Mouse (Mus musculus) liver, embryonic 13.5 days (tissue): ENCODE measurements around the gene Kcnk16. TPM values are rescaled to one million over a fixed set of nuclear protein-coding genes. Genes with fewer than 3 reads are reported as not detected.

Experiments used
- ATAC-seq: fragments of 200-750 bp; cut with Nextera tagmentation; 2 replicates; pipeline ENCODE4 v1.8.0; 2017; ENCODE audit warnings: low read depth, mild to moderate bottlenecking, moderate number of reproducible peaks, moderate library complexity
- DNase-seq: peaks from one replicate; pipeline ENCODE4 v3.0.0; 2022
- H3K27ac ChIP-seq: fragments of 300-500 bp; sonication (generic); 2 replicates; pipeline ENCODE4 v1.5.1; 2015; ENCODE audit warnings: moderate library complexity, mild to moderate bottlenecking, inconsistent platforms
- H3K27me3 ChIP-seq: fragments of 300-500 bp; sonication (generic); 2 replicates; pipeline ENCODE4 v1.6.1; 2015; ENCODE audit warnings: mild to moderate bottlenecking, inconsistent platforms
- H3K36me3 ChIP-seq: fragments of 300-500 bp; sonication (generic); 2 replicates; pipeline ENCODE4 v1.6.1; 2015; ENCODE audit warnings: mild to moderate bottlenecking, inconsistent platforms
- H3K4me1 ChIP-seq: fragments of 300-500 bp; sonication (generic); replicated peaks from 2 replicates; pipeline ENCODE4 v1.6.1; 2015; ENCODE audit warnings: inconsistent platforms
- H3K4me2 ChIP-seq: fragments of 300-500 bp; sonication (generic); 2 replicates; pipeline ENCODE4 v1.6.1; 2015; ENCODE audit warnings: inconsistent platforms, mild to moderate bottlenecking, moderate library complexity
- H3K4me3 ChIP-seq: fragments of 300-500 bp; sonication (generic); replicated peaks from 2 replicates; pipeline ENCODE4 v1.5.1; 2015; ENCODE audit warnings: mild to moderate bottlenecking, inconsistent platforms
- H3K9ac ChIP-seq: fragments of 300-500 bp; sonication (generic); 2 replicates; pipeline ENCODE4 v1.6.1; 2015; ENCODE audit warnings: mild to moderate bottlenecking, inconsistent platforms
- H3K9me3 ChIP-seq: fragments of 300-500 bp; sonication (generic); replicated peaks from 2 replicates; pipeline ENCODE4 v1.6.1; 2016; ENCODE audit warnings: inconsistent platforms
- WGBS: fragments of 180-500 bp; shearing (Covaris S2); methylation state at CpG from one replicate; pipeline ENCODE4 v1.1.7; 2015; ENCODE audit not compliant: insufficient replicate concordance; 5-methylcytosine and 5-hydroxymethylcytosine counted together
- polyA plus RNA-seq: library from polyadenylated mRNA; unstranded; fragments of >200 nt; fragmentation: Nextera tagmentation; extraction: Ambion mirVana; gene quantifications from 2 replicates; pipeline ENCODE4 v1.2.1, GENCODE M21; 2015

Gene Kcnk16
- polyA plus RNA-seq, 1 experiment from 2014 or later: 4.6 TPM

DNA sequence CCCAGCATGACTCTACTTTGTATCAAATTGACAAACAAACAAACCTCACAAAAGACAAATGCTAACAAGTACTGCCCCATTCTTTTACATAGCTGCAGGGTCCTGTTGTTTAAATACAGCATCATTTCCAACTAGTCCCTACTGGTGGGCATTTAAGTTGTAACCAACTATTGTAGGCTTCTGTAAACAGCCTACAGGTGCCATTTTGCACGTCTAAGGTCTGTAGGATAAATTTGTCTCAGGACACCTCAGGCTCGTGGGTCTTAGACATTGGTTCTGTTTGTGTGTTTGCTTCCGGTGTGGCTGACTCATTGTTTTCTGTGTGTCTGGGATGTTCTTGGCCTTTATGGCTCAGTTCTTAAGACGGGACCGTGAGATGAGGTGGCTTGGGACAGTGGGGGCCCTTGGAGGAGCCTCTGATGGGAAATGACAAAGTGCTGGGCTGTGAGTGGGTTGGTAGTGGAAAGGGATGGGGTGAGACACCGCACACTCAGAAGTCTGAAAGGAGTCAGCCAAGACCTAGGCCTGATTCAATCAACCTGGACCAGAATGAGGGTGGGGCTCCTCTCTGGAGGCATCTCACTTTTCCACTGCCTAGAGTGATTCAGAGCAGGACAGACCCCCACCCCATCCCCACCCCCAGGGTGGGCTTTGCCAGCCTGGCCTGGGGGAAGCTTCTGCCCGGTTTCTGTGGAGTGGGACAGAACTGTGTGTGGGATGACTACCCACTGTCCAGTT lies 52.3 kb downstream of the Kcnk16 start:
- Histone ChIP-seq H3K27ac (no peak overlapping the region), H3K36me3 (no peaks in the 10 kb centered on the region), H3K4me2 (no peak overlapping the region), H3K9ac (no peak overlapping the region), H3K4me3 (no peak overlapping the region), H3K4me1 (peaks cover 11% of the 10 kb centered on the region), H3K9me3 (no peaks in the 10 kb centered on the region), H3K27me3 (no peaks in the 10 kb centered on the region)
- DNase-seq: no peak
- no peak for ATAC-seq
- 72% methylated on average over 7 of the region's 7 CpGs for WGBS

DNA sequence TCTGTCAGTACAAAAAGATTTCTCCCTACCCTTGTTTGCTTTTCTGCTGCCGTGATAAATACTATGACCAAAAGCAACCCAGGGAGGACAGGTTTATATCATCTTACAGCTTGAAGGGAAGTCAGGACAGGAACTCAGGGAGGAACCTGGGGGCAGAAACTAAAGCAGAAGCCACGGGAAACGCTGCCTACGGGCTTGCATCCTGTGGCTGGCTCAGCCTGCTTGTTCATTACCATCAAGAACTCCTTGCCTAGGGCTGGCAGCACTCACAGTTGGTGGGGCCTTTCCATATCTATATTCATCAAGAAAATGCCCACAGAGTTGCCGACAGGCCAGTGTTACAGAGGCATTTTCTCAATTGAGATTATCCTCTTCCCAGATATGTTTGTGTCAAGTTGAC lies 53.2 kb downstream of the Kcnk16 start:
- no peak for ATAC-seq
- WGBS: 15% methylated on average over 5 of the region's 5 CpGs
- peaks cover 16% of the 10 kb centered on the region for H3K4me1 ChIP-seq

DNA sequence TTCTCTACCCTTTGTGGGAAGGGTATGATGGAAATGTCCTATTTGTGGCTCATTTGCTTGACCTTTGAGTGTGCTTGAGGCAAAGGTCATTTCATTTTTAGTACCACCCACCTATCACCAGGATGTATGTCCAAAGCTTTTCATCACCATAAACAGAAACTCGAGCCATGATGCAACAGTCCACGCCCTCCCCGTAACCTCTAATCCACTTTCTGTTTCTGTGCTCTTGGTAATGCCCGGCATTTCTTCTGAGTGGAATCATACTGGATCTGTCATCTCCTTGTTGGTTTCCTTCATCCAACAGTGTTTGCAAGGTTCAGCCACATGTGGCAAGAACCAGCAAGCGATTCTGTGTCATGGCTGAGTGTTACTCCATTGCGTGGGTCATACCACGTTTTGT lies 54.9 kb downstream of the Kcnk16 start:
- Histone ChIP-seq H3K9me3 (no peaks in the 10 kb centered on the region), H3K9ac (no peak overlapping the region), H3K4me2 (no peak overlapping the region), H3K36me3 (no peaks in the 10 kb centered on the region), H3K4me1 (peaks cover 28% of the 10 kb centered on the region), H3K27me3 (no peaks in the 10 kb centered on the region), H3K27ac (no peak overlapping the region), H3K4me3 (no peak overlapping the region)
- no peak for ATAC-seq
- WGBS: 70% methylated on average over 7 of the region's 7 CpGs
- DNase-seq: no peak

More for the DNA sequence above, 53.2 kb downstream of the Kcnk16 start:
- H3K27ac ChIP-seq: no peak overlapping the region
- no peaks in the 10 kb centered on the region for H3K27me3 ChIP-seq
- H3K9me3 ChIP-seq: no peaks in the 10 kb centered on the region
- DNase-seq: no peak
- no peak overlapping the region for H3K9ac ChIP-seq
- no peaks in the 10 kb centered on the region for H3K36me3 ChIP-seq
- no peak overlapping the region for H3K4me3 ChIP-seq
- no peak overlapping the region for H3K4me2 ChIP-seq

DNA sequence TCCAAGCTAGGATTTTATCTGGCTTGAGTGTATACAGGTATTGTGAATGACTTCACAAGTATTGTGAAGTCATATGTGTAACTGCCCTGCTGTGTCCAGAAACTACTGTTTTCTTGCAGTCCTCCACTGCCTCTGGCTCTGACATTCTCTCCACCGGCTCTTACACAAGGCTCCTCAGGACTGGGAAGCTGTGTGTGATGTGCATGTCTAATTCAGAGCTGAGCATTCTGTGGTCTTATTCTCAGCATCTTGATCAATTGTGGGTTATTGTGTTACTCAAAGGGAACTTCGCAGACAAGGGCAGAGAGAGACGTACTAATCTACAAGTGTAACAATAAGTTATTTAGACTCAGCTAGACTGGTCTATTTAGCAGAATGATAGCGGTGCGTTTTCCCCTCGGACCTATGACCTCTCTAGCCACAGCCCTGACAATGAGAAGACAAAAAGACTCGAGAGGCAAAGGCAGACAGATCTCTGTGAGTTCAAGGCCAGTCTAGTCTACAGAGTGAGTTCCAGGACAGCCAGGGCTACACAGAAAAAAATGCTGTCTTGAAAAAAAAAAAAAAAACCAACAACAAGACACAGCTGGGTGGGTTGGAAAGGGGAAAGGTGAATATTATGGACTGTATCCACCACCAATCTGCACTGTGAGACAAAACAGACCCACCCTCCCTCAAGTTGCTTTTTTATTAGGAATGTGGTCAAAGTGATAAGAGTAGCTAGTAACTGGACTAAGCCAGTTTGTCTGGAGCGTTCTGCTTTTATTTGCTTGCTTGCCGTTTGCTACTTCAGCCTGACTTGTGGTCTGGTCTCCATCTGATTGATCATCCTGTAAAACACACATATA lies 57.0 kb downstream of the Kcnk16 start:
- H3K36me3 ChIP-seq: no peaks in the 10 kb centered on the region
- H3K9ac ChIP-seq: no peak overlapping the region
- H3K4me2 ChIP-seq: no peak overlapping the region
- DNase-seq (no peak), ATAC-seq (no peak)
- 44% methylated on average over 9 of the region's 9 CpGs for WGBS
- no peak overlapping the region for H3K27ac ChIP-seq
- no peak overlapping the region for H3K4me3 ChIP-seq
- H3K4me1 ChIP-seq: peaks cover 34% of the 10 kb centered on the region
- no peaks in the 10 kb centered on the region for H3K9me3 ChIP-seq
- no peaks in the 10 kb centered on the region for H3K27me3 ChIP-seq

Other genes with a start within 250 kb of the Kcnk16 start
- gene Saysd1, start 130.7 kb downstream of the Kcnk16 start, polyA plus RNA-seq: 3.7 and 4.1 TPM in 2 replicates
- gene Kcnk5, start 87.4 kb downstream of the Kcnk16 start, polyA plus RNA-seq: 6.2 and 6.7 TPM in 2 replicates
- 6.3 and 7.4 TPM in 2 replicates for gene Nudt13, start 25.5 kb upstream of the Kcnk16 start, polyA plus RNA-seq
- gene Ecd, start 78.9 kb upstream of the Kcnk16 start, polyA plus RNA-seq: 35.6 and 39.2 TPM in 2 replicates
- gene Fam149b, start 79.0 kb upstream of the Kcnk16 start, polyA plus RNA-seq: 8.2 and 8.4 TPM in 2 replicates
- 133 and 148 TPM in 2 replicates for gene Dnajc9, start 119.7 kb upstream of the Kcnk16 start, polyA plus RNA-seq
- 71.5 and 73.0 TPM in 2 replicates for gene Mrps16, start 124.4 kb upstream of the Kcnk16 start, polyA plus RNA-seq
- gene Cfap70, start 183.0 kb upstream of the Kcnk16 start, polyA plus RNA-seq: not detected in 2 replicates
- gene Anxa7, start 210.9 kb upstream of the Kcnk16 start, polyA plus RNA-seq: 47.0 and 50.3 TPM in 2 replicates
- 0.29 and 0.39 TPM in 2 replicates for gene Mss51, start 227.7 kb upstream of the Kcnk16 start, polyA plus RNA-seq